Comparison of ENCODE assay signal across 8 mouse cellular contexts in genomic region chr4:34688021-34688420, GRCm38 (mm10). TPM values are rescaled to one million over a fixed set of nuclear protein-coding genes. Genes with fewer than 3 reads are reported as not detected.
DNase-seq lines count a peak whose midpoint lies in the region; ATAC-seq lines count a peak whose summit lies in the region.

No protein-coding gene starts in this region.

- no peak for DNase-seq in heart, adult 18-20 months
- peak; percentile 16 for DNase-seq in ZHBTc4 (ENCODE audit: low read depth, low spot score)
- DNase-seq in hindbrain, embryonic 10.5 days (ENCODE audit: low spot score): no peak
- no peak for DNase-seq in midbrain, embryonic 10.5 days (ENCODE audit: low spot score)
- no peak for DNase-seq in ovary, postnatal 14 days (ENCODE audit: low spot score)
- no peak for DNase-seq in adrenal gland, postnatal 10 days

- H3K4me3 ChIP-seq in heart, embryonic 14.5 days (ENCODE audit: control insufficient read depth in 1 of 2, insufficient read depth in 1 of 2, low read depth in 1 of 2, low read length in 2 of 2): no peak overlapping the region
- 0 out of 2 replicates have a peak overlapping the region, but pooled peaks have one; percentile 1 for H3K4me3 ChIP-seq in hindbrain, embryonic 10.5 days
- peak overlapping the region; percentile 92; the same call in 1 of the 2 replicates for H3K4me3 ChIP-seq in midbrain, embryonic 10.5 days

- no peaks in the 10 kb centered on the region for H3K9me3 ChIP-seq in heart, embryonic 14.5 days (ENCODE audit: control insufficient read depth, low read length)
- no peaks in the 10 kb centered on the region for H3K9me3 ChIP-seq in hindbrain, embryonic 10.5 days
- no peaks in the 10 kb centered on the region for H3K9me3 ChIP-seq in midbrain, embryonic 10.5 days (replicated peaks)

- no peak for ATAC-seq in heart, embryonic 14.5 days (ENCODE audit: insufficient number of reproducible peaks, insufficient read depth, low FRiP score, low read depth)
- ATAC-seq in activated CD4-positive, CD25-positive, alpha-beta regulatory T cell, adult 4 months: no peak

- H3K27me3 ChIP-seq in heart, embryonic 14.5 days (ENCODE audit: control insufficient read depth, insufficient read depth, low read length): no peaks in the 10 kb centered on the region
- no peaks in the 10 kb centered on the region for H3K27me3 ChIP-seq in hindbrain, embryonic 10.5 days (ENCODE audit: insufficient read depth, poor library complexity, severe bottlenecking)
- no peaks in the 10 kb centered on the region for H3K27me3 ChIP-seq in midbrain, embryonic 10.5 days (ENCODE audit: low read depth, poor library complexity, severe bottlenecking)

- H3K36me3 ChIP-seq in heart, embryonic 14.5 days (ENCODE audit: control insufficient read depth, insufficient read depth, low read length): 0 out of 2 replicates have a peak, but pooled peaks cover 2% of the 10 kb centered on the region
- peaks cover 4% of the 10 kb centered on the region; the same call in 1 of the 2 replicates for H3K36me3 ChIP-seq in hindbrain, embryonic 10.5 days
- H3K36me3 ChIP-seq in midbrain, embryonic 10.5 days: peaks cover 3% of the 10 kb centered on the region

- H3K4me1 ChIP-seq in heart, embryonic 14.5 days (ENCODE audit: control insufficient read depth in 2 of 2, insufficient read depth in 2 of 2, low read length in 2 of 2): peaks cover 0 to 7% of the 10 kb centered on the region in 2 experiments; a peak in 2 of 4 replicates
- H3K4me1 ChIP-seq in hindbrain, embryonic 10.5 days (replicated peaks): peaks cover 6% of the 10 kb centered on the region
- H3K4me1 ChIP-seq in midbrain, embryonic 10.5 days: peaks cover 10% of the 10 kb centered on the region

- H3K9ac ChIP-seq in heart, embryonic 14.5 days (ENCODE audit: low read length): no peak overlapping the region

- WGBS in heart, embryonic 14.5 days: 67% methylated on average over 3 of the region's 3 CpGs
- WGBS in hindbrain, embryonic 10.5 days: 85% methylated on average over 3 of the region's 3 CpGs
- 83% methylated on average over 3 of the region's 3 CpGs for WGBS in midbrain, embryonic 10.5 days

- H3K4me2 ChIP-seq in heart, embryonic 14.5 days (ENCODE audit: low read length): peak overlapping the region; percentile 64

- no peak overlapping the region; a peak in 1 of 4 replicates for H3K27ac ChIP-seq in heart, embryonic 14.5 days (replicated peaks in 1 of 2; ENCODE audit: control insufficient read depth in 1 of 2, insufficient read depth in 1 of 2, low read depth in 2 of 2, low read length in 2 of 2)
- peak overlapping the region; percentile 64; the same call in 1 of the 2 replicates for H3K27ac ChIP-seq in hindbrain, embryonic 10.5 days
- peak overlapping the region; percentile 63 for H3K27ac ChIP-seq in midbrain, embryonic 10.5 days (replicated peaks)

RNA-seq across cellular contexts. Expression of gene Slc35a1, which starts 0.8 kb away (rescaled TPM):
- 47.9 and 55.7 TPM in 2 replicates for polyA plus RNA-seq in heart, embryonic 14.5 days (2014; fragmentation: Nextera tagmentation; extraction: Ambion mirVana)
- total RNA-seq in heart, adult 18-20 months (2021): 10 to 100 TPM; 11.8 to 14.6 TPM
- polyA plus RNA-seq in hindbrain, embryonic 10.5 days (2016; fragmentation: Nextera tagmentation; extraction: Ambion mirVana): 59.4 and 61.5 TPM in 2 replicates
- 63.4 and 68.0 TPM in 2 replicates for polyA plus RNA-seq in midbrain, embryonic 10.5 days (2016; fragmentation: Nextera tagmentation; extraction: Ambion mirVana)
- total RNA-seq in adrenal gland, postnatal 10 days (2021): 10 to 100 TPM; 32.7 to 35.1 TPM
- polyA plus RNA-seq in activated CD4-positive, CD25-positive, alpha-beta regulatory T cell, adult 4 months (2017; shearing (Covaris generic)): 10 to 100 TPM; 28.8 to 34.3 TPM

RNA-seq across cellular contexts. Expression of gene Cfap206, which starts 42.0 kb away (rescaled TPM):
- polyA plus RNA-seq in heart, embryonic 14.5 days (2014; fragmentation: Nextera tagmentation; extraction: Ambion mirVana): 0.38 TPM in 1 of 2 replicates, not detected in the other
- under 1 TPM in 1 of 2 experiments, not detected in 1; 0.72 TPM for total RNA-seq in heart, adult 18-20 months (2021)
- 1.5 and 3.9 TPM in 2 replicates for polyA plus RNA-seq in hindbrain, embryonic 10.5 days (2016; fragmentation: Nextera tagmentation; extraction: Ambion mirVana)
- polyA plus RNA-seq in midbrain, embryonic 10.5 days (2016; fragmentation: Nextera tagmentation; extraction: Ambion mirVana): 0.46 and 0.73 TPM in 2 replicates
- under 1 TPM; 0.55 to 0.87 TPM for total RNA-seq in adrenal gland, postnatal 10 days (2021)
- polyA plus RNA-seq in activated CD4-positive, CD25-positive, alpha-beta regulatory T cell, adult 4 months (2017; shearing (Covaris generic)): not detected

Comparison
In these comparisons a context has a peak if more than half of its experiments do, and no peak if none do; other contexts are left out.
1. H3K27ac ChIP-seq: peak in hindbrain, embryonic 10.5 days (single experiment) and midbrain, embryonic 10.5 days (single experiment); none in heart, embryonic 14.5 days (0 of 2).
2. H3K4me3 ChIP-seq: peak in hindbrain, embryonic 10.5 days (single experiment) and midbrain, embryonic 10.5 days (single experiment); none in heart, embryonic 14.5 days (0 of 2).